8 mouse cellular contexts compared by ENCODE assay signal in genomic region chr9:122635138-122635964, GRCm38 (mm10).
DNase-seq lines count a peak whose midpoint lies in the region.

No protein-coding gene starts in this region.

- intact Hi-C loops in heart, postnatal 36 days (cut with DNase I): no loop called here

- peak; percentile 89 for DNase-seq in heart, adult 11 months
- no peak for DNase-seq in heart, postnatal 36 days
- peak; percentile 57 for DNase-seq in 3134 (ENCODE audit: extremely low read depth, insufficient read length, low spot score)
- peak; percentile 15 for DNase-seq in cerebellum, adult 11-12 months
- peak; percentile 47 for DNase-seq in kidney, postnatal 10 days
- DNase-seq in skeletal muscle tissue, adult 2 months (ENCODE audit: low read depth, low spot score): peak; percentile 18
- DNase-seq in urinary bladder, postnatal 10 days (ENCODE audit: low spot score): no peak
- no peak for DNase-seq in spleen, postnatal 36 days (ENCODE audit: low spot score in 2 of 2)

Comparison
In these comparisons a context has a peak if more than half of its experiments do, and no peak if none do; other contexts are left out.
1. DNase-seq: peak in heart, adult 11 months (single experiment), 3134 (single experiment), cerebellum, adult 11-12 months (single experiment), kidney, postnatal 10 days (single experiment) and skeletal muscle tissue, adult 2 months (single experiment); none in heart, postnatal 36 days (0 of 2), urinary bladder, postnatal 10 days (single experiment) and spleen, postnatal 36 days (0 of 2).